Mouse (Mus musculus) small intestine, adult 2 months (tissue): ENCODE results near the gene Pik3c2b.

ENCODE experiments used
- CTCF ChIP-seq: fragments of 200-500 bp; IDR thresholded peaks from 2 replicates; pipeline ENCODE4 v1.5.1; 2012; ENCODE audit warnings: low read depth, mild to moderate bottlenecking, control low read depth, inconsistent platforms, low read length, moderate library complexity, mixed read lengths; ENCODE audit not compliant: insufficient replicate concordance, insufficient read length; ENCODE audit errors: extremely low read depth
- POLR2A ChIP-seq: fragments of 200-500 bp; IDR thresholded peaks from 2 replicates; pipeline ENCODE4 v1.6.1; 2012; ENCODE audit warnings: low read depth, mild to moderate bottlenecking, control low read depth, inconsistent platforms, low read length, moderate library complexity

DNA sequence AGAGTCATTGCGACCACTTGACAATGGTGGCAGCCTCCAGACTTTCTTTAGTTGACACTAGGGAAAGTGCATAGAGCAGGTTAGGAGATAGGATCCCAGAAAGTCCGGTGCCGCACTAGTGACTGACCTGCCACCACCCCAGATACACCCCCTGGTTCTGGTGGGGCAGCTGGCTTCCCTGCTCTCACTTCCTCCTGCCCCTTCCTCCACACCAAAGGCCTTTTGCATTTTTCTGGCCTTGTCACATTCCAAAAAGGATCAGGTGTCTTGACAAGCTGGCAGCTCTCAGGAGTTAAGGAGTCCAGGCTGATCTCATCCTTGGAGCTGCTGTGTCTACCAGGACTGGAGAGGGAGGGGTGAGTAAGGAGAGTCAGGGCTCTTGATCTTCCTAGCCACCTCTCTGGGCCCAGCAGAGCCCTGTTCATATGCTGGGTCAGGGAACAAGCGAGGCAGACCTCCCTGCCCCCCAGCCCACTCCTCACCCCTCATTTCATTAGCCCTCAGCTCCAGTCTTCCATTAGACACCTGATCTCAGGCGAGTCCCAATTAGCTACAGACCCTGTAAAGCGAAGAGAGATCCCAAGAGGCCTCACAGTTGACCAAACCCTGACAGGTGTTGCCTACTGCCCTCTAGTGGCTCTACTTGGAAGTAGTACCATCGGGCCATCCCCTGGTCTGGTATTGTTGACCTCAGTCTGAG lies 41.9 kb downstream of the Pik3c2b start:
- TF ChIP-seq POLR2A (no peak), CTCF (peak; percentile 86; the same call in 1 of the 2 replicates)
